Mouse (Mus musculus): ENCODE data around the gene Pla2g2d.
A peak's percentile ranks its signal among the peaks of the same experiment; 100 is the strongest.
"Not testable (repeated sequence)": the region's sequence is repeated elsewhere in the genome, so short reads cannot be mapped to it uniquely, and the experiment has no call there.

Pla2g2d gene

GRCm38 (mm10) chr4:138782098-138782497 lies 6.6 kb downstream of the Pla2g2d start:
- DNase-seq: no peak

GRCm38 (mm10) chr4:138785721-138786120 lies 10.2 kb downstream of the Pla2g2d start:
- no peak for DNase-seq

DNA sequence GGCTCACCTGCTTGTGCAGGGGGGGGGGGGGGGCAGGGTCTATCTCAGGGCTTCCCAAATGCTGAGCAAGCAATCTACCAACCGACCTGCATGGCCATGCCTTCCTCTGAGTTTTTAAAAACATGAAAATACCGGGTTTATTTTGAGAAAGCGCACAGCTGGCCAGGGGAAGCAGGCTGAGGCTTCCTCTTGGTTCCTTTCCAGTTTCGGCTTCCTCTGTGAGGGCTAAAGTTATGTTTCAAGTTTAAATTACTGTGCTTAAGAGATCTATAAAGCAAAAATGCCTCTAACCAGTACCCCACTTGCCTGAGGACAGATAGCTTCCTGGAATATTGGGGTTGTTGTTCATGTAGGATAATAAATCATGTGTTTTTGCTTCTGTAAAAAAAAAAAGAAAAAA lies 10.6 kb downstream of the Pla2g2d start:
- DNase-seq: no peak

DNA sequence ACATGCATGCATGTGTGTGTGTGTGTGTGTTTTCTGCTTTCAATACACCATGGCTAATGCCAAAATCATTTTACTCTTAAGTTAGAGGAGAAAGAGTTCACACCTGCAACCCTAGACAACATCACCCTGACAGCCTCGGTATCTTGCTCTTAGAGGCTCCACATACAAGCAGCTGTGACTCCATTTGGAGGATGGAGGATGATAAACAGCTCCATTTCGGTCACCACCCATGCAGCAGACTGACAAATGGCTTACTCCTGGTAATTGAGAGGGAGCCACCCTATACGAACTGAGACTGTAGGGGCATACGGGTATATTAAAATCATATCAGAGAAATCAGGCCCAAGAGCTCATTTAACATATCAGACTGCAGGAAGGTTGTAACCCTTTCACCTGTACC lies 12.8 kb downstream of the Pla2g2d start:
- no peak for DNase-seq

DNA sequence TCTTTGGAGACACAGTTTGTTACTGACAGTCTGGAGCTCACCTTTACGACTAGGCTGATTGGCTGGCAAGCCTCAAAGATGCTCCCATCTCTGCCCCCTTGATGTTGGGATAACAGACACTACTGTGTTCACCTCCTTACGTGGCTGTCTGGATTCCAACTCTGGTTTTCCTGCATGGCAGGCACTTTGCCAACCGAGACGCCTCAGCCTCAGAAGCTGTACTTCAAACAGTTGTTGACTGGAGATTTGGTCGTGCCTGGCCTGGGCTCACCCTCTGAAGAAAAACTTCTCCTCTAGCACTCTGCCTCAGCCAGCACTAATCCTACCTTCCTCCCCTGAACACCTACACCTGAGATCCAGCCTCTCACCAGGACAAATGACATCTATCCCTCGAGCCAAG lies 15.9 kb downstream of the Pla2g2d start:
- no peak for DNase-seq

GRCm38 (mm10) chr4:138792599-138792998 lies 17.1 kb downstream of the Pla2g2d start:
- DNase-seq: no peak

DNA sequence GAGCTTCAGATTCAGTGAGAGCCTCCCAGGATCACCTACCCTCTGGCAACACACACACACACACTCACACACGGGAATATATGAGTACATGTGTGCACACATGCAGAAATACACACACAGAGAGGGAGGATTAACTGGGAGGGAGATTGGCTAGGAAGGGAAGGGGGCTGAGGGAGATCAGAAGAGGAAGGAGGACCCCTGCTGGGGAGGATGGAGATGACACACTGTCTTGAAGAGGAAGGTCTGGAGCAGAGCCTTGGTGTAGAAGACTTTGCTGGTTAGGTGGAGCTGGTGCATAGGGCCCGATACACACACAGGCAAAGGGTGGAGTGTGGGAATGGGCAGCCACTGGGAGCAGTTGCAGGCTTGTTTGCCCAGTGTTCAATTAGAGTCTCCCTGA lies 17.7 kb downstream of the Pla2g2d start:
- peak in 1 of 2 experiments; percentile 14 for DNase-seq

DNA sequence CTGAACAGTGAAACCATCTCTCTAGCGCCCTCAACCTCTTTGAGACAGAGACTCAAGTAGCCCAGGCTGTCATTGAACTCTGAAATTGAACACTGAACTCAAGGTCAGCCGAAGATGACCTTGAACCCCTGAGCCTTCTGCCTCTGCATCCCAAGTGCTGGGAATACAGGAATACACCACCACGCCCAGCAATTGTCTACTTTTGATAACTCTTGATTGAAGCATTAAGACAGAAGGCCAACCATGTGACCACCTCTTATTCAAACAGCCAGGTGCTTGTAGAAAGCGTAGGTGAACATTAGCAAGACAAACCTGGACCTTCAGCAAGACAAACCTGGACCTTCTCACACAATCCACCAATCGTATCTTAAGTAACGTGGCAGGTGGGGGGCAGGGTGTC lies 18.8 kb downstream of the Pla2g2d start:
- no peak for DNase-seq

DNA sequence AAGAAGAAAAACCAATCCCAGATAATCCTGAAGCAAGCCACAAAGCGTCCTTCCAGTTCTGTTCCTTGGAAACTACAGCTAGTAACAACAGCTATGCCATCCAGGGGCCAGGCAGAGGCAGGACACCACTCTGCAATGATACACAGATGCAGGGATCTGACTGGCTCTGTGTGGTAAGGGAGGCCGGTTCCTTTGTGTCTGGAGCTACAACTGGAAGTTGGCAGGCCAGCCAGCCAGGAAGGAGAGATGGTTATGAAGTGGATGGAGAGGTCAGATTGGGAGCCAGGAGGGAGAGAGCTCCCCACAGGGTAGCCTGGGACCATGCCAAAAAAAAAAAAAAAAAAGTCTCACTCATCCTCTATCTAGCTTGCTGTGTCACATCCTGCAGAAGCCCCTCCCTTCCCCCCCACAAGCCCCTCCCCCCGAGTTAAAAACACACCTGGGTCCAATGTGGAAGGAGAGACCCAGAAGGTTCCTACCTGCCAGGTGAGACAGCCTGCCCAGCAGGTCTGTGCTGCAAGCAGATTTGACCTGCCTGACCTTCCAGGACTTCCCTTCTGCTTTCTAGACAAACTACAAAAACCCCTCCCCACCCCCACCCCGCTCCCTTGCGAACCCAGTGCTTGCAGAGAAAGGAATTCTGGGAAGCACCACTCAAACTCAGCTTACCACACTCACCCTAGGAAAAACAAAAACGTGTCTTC lies 21.1 kb downstream of the Pla2g2d start:
- DNase-seq: no peak

- DNase-seq: no peak
Observed at GRCm38 (mm10) chr4:138797217-138797570, 21.7 kb downstream of the Pla2g2d start.

DNA sequence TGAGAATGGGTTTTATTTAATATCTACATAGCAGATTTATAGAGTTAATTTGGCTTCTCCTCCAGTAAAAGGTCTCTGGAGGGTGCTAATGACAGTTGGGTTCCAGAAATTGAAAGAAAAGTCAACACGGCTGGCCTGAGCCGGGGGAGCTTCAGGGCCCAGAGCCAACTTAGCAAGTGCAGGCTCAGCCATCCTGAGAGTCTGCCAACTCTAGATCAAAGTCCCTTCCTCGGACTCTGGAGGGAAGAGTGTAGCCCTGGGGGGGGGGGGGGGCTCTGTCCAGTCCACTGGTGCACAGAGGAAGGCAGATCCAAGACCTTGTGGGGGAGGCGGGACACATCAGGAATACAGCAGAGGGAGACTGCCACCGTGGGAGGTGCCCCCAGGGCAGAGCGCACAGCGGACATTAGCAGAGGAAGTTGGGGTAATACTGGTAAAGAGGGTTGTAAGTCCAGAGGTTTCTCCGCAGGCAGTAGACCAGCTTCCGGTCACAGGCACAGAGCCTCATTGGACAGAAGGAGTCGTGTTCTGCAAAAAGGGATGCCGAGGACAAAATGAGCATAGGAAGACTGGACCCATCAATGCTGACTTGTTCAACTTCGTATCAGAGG lies 24.7 kb downstream of the Pla2g2d start:
- DNase-seq: no peak

DNA sequence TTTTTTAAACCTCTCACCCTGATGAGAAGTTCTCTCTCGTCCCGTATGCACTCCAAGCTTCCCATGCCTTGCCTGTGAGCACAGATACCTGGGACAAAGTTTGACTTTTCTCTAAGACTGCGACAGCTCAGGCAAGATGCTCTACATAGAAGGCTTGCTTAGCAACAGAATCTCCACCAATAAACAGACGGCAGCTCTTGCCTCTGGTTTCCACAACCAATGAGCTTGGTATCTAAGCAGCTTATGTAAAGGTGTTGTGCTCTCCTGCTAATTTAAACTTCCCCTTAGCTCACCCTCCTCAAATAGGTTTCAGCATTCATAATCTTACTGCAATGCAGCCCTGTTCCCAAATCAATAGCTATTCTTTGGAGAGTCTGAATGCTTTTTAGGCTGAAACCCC lies 26.1 kb downstream of the Pla2g2d start:
- no peak for DNase-seq

DNA sequence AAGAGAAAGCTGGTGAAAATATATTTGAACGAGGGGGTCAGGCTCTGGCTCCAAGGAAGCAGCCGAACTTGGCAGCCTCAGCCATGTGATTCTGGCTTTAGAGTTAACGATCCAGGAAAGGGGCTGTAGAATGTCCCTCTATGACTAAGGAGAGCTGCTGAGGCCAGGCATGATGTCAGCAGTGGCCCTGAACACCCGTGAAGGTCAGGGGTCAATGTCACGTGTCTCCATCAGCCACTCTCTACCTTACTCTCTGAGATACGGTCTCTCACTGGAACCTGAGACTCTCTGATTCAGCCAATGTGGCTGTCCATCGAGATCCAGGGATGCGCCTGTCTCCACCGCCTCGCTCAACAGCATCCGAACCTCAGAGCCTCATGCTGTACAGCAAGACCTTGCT lies 27.4 kb downstream of the Pla2g2d start:
- DNase-seq: no peak

DNA sequence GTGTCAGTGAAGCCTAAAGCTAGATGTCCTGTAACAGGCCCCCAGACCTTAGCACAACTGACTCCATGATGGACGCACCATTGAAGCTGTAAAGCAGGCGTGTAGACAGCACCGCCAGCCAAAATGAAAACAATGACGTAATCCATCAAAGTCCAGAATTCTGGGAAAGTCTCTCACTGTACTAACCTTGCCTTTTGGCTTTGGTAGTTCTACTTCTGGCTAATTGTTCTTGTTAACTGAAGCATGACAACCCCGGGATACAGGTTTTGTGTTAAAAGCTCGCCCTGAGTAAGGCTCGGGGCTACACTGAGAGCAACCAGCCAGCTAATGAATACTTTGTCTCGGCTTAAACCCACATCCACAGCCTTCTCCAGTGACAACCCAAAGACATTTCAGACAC lies 29.7 kb downstream of the Pla2g2d start:
- DNase-seq: no peak

GRCm38 (mm10) chr4:138806160-138806559 lies 30.6 kb downstream of the Pla2g2d start:
- DNase-seq: no peak

- DNase-seq: no peak
Observed at GRCm38 (mm10) chr4:138806920-138807541, 31.5 kb downstream of the Pla2g2d start.

DNA sequence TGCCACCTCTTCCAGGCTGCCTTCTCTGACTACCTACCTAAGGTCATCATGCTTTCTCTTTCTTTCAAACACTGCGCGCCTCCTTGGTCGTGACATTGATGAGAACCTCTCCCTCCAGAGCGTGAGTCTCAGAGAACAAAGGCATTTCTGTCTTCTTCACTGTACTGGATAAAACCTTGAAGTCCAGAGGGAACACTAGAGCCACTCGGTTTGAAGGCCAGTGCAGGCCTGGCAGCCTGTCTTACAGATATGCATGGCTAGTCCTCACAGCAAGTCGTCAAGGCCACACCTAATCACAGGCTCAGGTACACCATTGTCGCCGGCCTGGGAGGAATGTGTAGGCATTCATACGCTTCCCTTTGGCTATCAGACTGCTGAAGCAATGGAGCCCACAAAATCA lies 40.6 kb downstream of the Pla2g2d start:
- DNase-seq: no peak

GRCm38 (mm10) chr4:138817736-138818135 lies 42.2 kb downstream of the Pla2g2d start:
- DNase-seq: peak in 1 of 2 experiments; percentile 11

DNA sequence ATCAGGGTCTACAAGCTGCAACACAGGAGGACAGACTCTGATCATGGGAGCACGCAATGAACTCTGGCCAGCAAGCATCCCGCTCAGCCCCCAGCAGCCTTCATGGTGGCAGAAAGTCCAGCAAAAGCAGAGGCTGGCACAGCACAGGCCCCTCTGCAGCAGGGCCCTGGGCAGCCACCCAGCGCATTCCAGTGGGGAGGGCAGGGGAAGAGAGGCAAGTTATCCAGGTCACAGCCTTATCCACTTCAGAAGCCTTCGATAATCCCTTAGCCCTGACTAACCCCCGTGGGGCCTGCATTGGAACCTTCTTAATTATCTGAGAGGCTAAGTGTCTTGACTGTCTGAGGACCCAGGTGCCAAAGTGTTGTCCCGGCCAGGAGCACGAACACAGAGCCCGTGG lies 43.6 kb downstream of the Pla2g2d start:
- DNase-seq: no peak

DNA sequence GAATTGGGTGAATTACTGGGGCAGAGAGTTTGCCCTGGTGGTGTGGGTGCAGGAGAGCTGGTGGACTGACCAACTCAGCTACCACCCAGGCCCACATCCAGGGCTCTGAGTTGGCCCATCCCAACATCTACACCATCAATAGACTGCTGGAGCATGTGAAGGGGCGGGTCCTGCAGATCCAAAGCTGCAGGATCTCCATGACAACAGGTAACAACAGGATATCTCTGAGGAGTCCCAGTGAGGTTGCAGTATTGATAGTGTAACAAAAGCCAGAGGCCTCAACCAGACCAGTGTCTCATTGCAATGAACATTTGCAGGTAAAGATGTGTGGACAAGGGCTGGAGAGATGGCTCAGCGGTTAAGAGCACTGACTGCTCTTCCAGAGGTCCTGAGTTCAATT lies 45.5 kb downstream of the Pla2g2d start:
- no peak for DNase-seq

- DNase-seq: not testable (repeated sequence)
Observed at GRCm38 (mm10) chr4:138824161-138824560, 48.6 kb downstream of the Pla2g2d start.

- no peak for DNase-seq
Observed at GRCm38 (mm10) chr4:138824660-138825059, 49.1 kb downstream of the Pla2g2d start.

DNA sequence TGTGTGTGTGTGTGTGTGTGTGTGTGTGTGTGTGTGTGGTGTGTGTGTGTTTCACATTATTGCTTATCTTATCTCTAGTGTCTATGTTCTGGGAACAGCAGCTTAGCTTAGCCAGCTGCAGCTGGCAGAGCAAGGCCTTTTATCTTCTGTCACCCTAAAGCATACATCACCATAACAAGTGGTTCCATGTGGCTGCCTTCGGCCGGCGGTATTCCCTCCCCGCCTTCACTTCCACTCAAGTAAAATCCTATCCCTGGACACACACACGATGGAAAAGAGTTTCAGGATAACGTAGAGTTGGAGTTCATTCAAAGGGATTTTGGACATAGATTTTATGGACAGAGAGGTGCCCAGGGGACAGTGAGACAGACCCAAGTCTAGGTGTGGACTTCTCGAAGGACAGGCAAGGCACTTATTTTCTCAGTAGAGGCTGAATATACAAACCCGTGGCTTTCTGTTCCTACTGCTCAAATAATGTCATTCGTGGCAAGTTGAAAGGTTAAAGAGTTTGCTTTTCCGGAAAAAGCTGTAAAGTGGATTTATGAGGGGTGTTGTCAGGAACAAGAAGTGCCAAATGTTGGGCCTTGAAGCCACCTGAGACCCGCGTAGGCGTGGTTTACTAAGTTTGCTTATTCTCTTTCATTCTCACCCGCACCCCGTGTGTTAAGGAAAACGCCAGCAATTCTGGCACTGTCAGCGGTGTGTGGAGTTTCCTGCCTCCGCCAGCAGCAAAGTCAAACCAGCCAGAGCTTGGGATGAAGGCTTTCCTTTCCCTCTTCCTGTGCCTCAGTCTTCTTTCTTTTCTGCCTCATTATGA lies 50.4 kb downstream of the Pla2g2d start:
- no peak for DNase-seq

- DNase-seq: no peak
Observed at GRCm38 (mm10) chr4:138827147-138827546, 51.6 kb downstream of the Pla2g2d start.
